Mouse (Mus musculus): Measurements from ENCODE around the gene Gabpb2. TPM values are rescaled to one million over a fixed set of nuclear protein-coding genes. Genes with fewer than 3 reads are reported as not detected.
A peak's percentile ranks its signal among the peaks of the same experiment; 100 is the strongest.

The Gabpb2 gene
- total and polyA plus RNA-seq, 2 experiments from 2014 or later = 1.6 to 6.5 TPM

GRCm38 (mm10) chr3:95172526-95173255 is 45.0 kb downstream of the Gabpb2 start:
- no peaks in the 10 kb centered on the region for H3K27me3 ChIP-seq (ENCODE audit: insufficient read depth, low read length)
- H3K4me3 ChIP-seq (ENCODE audit: low read depth, low read length) = 0 out of 2 replicates have a peak overlapping the region, but pooled peaks have one; percentile 18
- no peak for DNase-seq (ENCODE audit: low spot score)
- no peak overlapping the region for H3K27ac ChIP-seq (ENCODE audit: low read depth, low read length)
- no peak for TF ChIP-seq CTCF (IDR thresholded peaks at IDR 0.05)
- ATAC-seq (ENCODE audit: low FRiP score) = no peak
- H3K36me3 ChIP-seq (ENCODE audit: insufficient read depth, low read length) = peaks cover 53% of the 10 kb centered on the region
- H3K4me1 ChIP-seq (ENCODE audit: insufficient read depth, low read length) = no peaks in the 10 kb centered on the region
- H3K9me3 ChIP-seq (ENCODE audit: low read length) = no peaks in the 10 kb centered on the region
- 25% methylated on average over 72 of the region's 84 CpGs for WGBS
- no peak overlapping the region for H3K9ac ChIP-seq (replicated peaks; ENCODE audit: low read length, poor library complexity, severe bottlenecking)
- no peak overlapping the region for H3K4me2 ChIP-seq (ENCODE audit: low read depth, low read length, poor library complexity, severe bottlenecking)

GRCm38 (mm10) chr3:95171105-95171504 is 46.6 kb downstream of the Gabpb2 start:
- TF ChIP-seq CTCF (IDR thresholded peaks at IDR 0.05) = no peak
- H3K27me3 ChIP-seq (ENCODE audit: insufficient read depth, low read length) = no peaks in the 10 kb centered on the region
- DNase-seq (ENCODE audit: low spot score) (no peak), ATAC-seq (ENCODE audit: low FRiP score) (no peak)
- no peak overlapping the region for H3K9ac ChIP-seq (replicated peaks; ENCODE audit: low read length, poor library complexity, severe bottlenecking)
- no peak overlapping the region for H3K4me3 ChIP-seq (ENCODE audit: low read depth, low read length)
- no peak overlapping the region for H3K4me2 ChIP-seq (ENCODE audit: low read depth, low read length, poor library complexity, severe bottlenecking)
- H3K4me1 ChIP-seq (ENCODE audit: insufficient read depth, low read length) = no peaks in the 10 kb centered on the region
- H3K36me3 ChIP-seq (ENCODE audit: insufficient read depth, low read length) = peaks cover 67% of the 10 kb centered on the region
- H3K27ac ChIP-seq (ENCODE audit: low read depth, low read length) = no peak overlapping the region
- WGBS = 83% methylated on average over 6 of the region's 6 CpGs
- H3K9me3 ChIP-seq (ENCODE audit: low read length) = no peaks in the 10 kb centered on the region

DNA sequence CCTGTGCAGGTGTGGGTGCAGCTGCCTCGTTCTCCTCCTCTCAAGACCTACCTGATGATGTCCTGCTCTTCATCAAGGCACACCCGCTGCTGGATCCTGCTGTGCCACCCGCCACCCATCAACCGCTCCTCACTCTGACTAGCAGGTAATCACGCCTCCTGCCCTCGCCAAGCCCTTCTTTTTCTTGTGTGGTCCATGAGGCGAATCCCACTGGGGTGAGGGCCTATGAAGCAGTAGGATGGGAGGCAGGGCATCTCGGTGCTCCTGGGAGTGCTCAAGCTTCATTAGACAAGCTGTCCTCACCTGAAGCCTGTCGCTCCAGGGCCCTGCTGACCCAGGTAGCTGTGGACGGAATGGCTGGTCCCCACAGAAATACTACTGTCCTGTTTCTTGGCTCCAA is 47.7 kb downstream of the Gabpb2 start:
- Histone ChIP-seq H3K36me3 (ENCODE audit: insufficient read depth, low read length) (peaks cover 69% of the 10 kb centered on the region), H3K4me2 (ENCODE audit: low read depth, low read length, poor library complexity, severe bottlenecking) (no peak overlapping the region), H3K9ac (replicated peaks; ENCODE audit: low read length, poor library complexity, severe bottlenecking) (no peak overlapping the region), H3K4me1 (ENCODE audit: insufficient read depth, low read length) (no peaks in the 10 kb centered on the region), H3K4me3 (ENCODE audit: low read depth, low read length) (no peak overlapping the region), H3K27me3 (ENCODE audit: insufficient read depth, low read length) (no peaks in the 10 kb centered on the region), H3K27ac (ENCODE audit: low read depth, low read length) (no peak overlapping the region), H3K9me3 (ENCODE audit: low read length) (no peaks in the 10 kb centered on the region)
- WGBS = 92% methylated on average over 10 of the region's 10 CpGs
- TF ChIP-seq CTCF (IDR thresholded peaks at IDR 0.05) = no peak
- no peak for DNase-seq (ENCODE audit: low spot score)
- no peak for ATAC-seq (ENCODE audit: low FRiP score)

DNA sequence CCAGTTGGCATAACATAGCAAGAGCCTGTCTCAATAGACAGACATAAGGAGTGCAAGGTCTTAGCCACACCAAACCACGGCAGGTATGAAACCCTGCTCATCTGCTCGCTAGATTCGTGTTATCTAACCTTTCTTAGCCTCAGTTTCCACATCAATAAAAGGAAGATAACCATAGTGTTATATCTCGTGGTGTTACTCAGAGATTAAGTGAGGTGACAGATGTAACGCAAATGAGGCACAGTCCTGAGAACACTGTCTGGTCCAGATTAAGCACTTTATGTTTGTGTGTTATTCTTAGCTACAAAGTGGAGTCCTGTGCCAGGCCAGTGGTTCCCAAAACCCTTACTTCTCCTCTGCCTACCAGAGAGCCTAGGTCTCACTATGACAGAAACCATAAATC is 52.9 kb downstream of the Gabpb2 start:
- ATAC-seq (ENCODE audit: low FRiP score) = no peak
- H3K36me3 ChIP-seq (ENCODE audit: insufficient read depth, low read length) = peaks cover 40% of the 10 kb centered on the region

DNA sequence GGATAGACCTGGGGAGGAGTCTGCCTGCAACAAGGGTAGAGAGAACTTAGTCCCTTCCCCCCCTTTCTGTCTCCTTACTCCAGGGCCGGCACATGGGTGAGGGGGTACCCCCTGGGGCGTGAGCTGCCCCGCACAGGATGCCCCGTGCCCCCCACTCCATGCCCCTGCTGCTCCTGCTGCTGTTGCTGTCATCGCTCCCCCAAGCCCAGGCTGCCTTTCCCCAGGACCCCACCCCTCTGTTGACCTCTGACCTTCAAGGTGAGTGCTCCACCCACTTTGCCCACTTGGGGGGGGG is 53.5 kb downstream of the Gabpb2 start:
- Histone ChIP-seq H3K4me3 (ENCODE audit: low read depth, low read length) (no peak overlapping the region), H3K9me3 (ENCODE audit: low read length) (no peaks in the 10 kb centered on the region), H3K4me1 (ENCODE audit: insufficient read depth, low read length) (peaks cover 30% of the 10 kb centered on the region), H3K27me3 (ENCODE audit: insufficient read depth, low read length) (no peaks in the 10 kb centered on the region), H3K4me2 (ENCODE audit: low read depth, low read length, poor library complexity, severe bottlenecking) (no peak overlapping the region), H3K9ac (replicated peaks; ENCODE audit: low read length, poor library complexity, severe bottlenecking) (no peak overlapping the region), H3K36me3 (ENCODE audit: insufficient read depth, low read length) (peaks cover 33% of the 10 kb centered on the region), H3K27ac (ENCODE audit: low read depth, low read length) (no peak overlapping the region)
- DNase-seq (ENCODE audit: low spot score) = no peak
- no peak for TF ChIP-seq CTCF (IDR thresholded peaks at IDR 0.05)
- no peak for ATAC-seq (ENCODE audit: low FRiP score)
- 91% methylated on average over 4 of the region's 5 CpGs for WGBS

More for the DNA sequence above, 52.9 kb downstream of the Gabpb2 start:
- no peak overlapping the region for H3K4me3 ChIP-seq (ENCODE audit: low read depth, low read length)
- H3K4me1 ChIP-seq (ENCODE audit: insufficient read depth, low read length) = peaks cover 24% of the 10 kb centered on the region
- DNase-seq (ENCODE audit: low spot score) = no peak
- no peak overlapping the region for H3K27ac ChIP-seq (ENCODE audit: low read depth, low read length)
- no peaks in the 10 kb centered on the region for H3K27me3 ChIP-seq (ENCODE audit: insufficient read depth, low read length)
- H3K4me2 ChIP-seq (ENCODE audit: low read depth, low read length, poor library complexity, severe bottlenecking) = no peak overlapping the region
- H3K9me3 ChIP-seq (ENCODE audit: low read length) = no peaks in the 10 kb centered on the region
- WGBS = 81% methylated on average over 5 of the region's 5 CpGs
- TF ChIP-seq CTCF (IDR thresholded peaks at IDR 0.05) = no peak
- H3K9ac ChIP-seq (replicated peaks; ENCODE audit: low read length, poor library complexity, severe bottlenecking) = no peak overlapping the region

- Histone ChIP-seq H3K4me1 (ENCODE audit: insufficient read depth, low read length) (peaks cover 30% of the 10 kb centered on the region), H3K4me3 (ENCODE audit: low read depth, low read length) (no peak overlapping the region), H3K36me3 (ENCODE audit: insufficient read depth, low read length) (peaks cover 28% of the 10 kb centered on the region), H3K27me3 (ENCODE audit: insufficient read depth, low read length) (no peaks in the 10 kb centered on the region), H3K9ac (replicated peaks; ENCODE audit: low read length, poor library complexity, severe bottlenecking) (0 out of 2 replicates have a peak overlapping the region, but pooled peaks have one; percentile 5), H3K9me3 (ENCODE audit: low read length) (no peaks in the 10 kb centered on the region), H3K4me2 (ENCODE audit: low read depth, low read length, poor library complexity, severe bottlenecking) (peak overlapping the region; percentile 76; the same call in 1 of the 2 replicates), H3K27ac (ENCODE audit: low read depth, low read length) (no peak overlapping the region)
- DNase-seq (ENCODE audit: low spot score) (peak; percentile 47), ATAC-seq (ENCODE audit: low FRiP score) (no peak)
- 49% methylated on average over 11 of the region's 11 CpGs for WGBS
- no peak for TF ChIP-seq CTCF (IDR thresholded peaks at IDR 0.05)
These were observed 54.1 kb downstream of the Gabpb2 start for GRCm38 (mm10) chr3:95163419-95164255.
